Mouse (Mus musculus): ENCODE data around the gene Dpyd. TPM values are rescaled to one million over a fixed set of nuclear protein-coding genes. Genes with fewer than 3 reads are reported as not detected.

Gene Dpyd
- total RNA-seq, 2 experiments from 2014 or later = 1.3 to 2.4 TPM

GRCm38 (mm10) chr3:119056144-119056543, 494.2 kb downstream of the Dpyd start:
- no peak for DNase-seq
- intact Hi-C loops (cut with DNase I) = no loop called here
- no peak overlapping the region for H3K27ac ChIP-seq
- H3K4me3 ChIP-seq = no peak overlapping the region
- no peak for TF ChIP-seq CTCF (IDR thresholded peaks at IDR 0.05)

- H3K4me3 ChIP-seq = no peak overlapping the region
- intact Hi-C loops (cut with DNase I) = no loop called here
- no peak overlapping the region for H3K27ac ChIP-seq
- DNase-seq = no peak
- TF ChIP-seq CTCF (IDR thresholded peaks at IDR 0.05) = no peak
Observed at GRCm38 (mm10) chr3:119063214-119063613, 501.3 kb downstream of the Dpyd start.

GRCm38 (mm10) chr3:119063642-119064041, 501.7 kb downstream of the Dpyd start:
- intact Hi-C loops (cut with DNase I) = no loop called here
- no peak overlapping the region for H3K4me3 ChIP-seq
- no peak for TF ChIP-seq CTCF (IDR thresholded peaks at IDR 0.05)
- no peak overlapping the region for H3K27ac ChIP-seq
- no peak for DNase-seq

GRCm38 (mm10) chr3:119064746-119065145, 502.8 kb downstream of the Dpyd start:
- TF ChIP-seq CTCF (IDR thresholded peaks at IDR 0.05) = no peak
- intact Hi-C loops (cut with DNase I) = no loop called here

DNA sequence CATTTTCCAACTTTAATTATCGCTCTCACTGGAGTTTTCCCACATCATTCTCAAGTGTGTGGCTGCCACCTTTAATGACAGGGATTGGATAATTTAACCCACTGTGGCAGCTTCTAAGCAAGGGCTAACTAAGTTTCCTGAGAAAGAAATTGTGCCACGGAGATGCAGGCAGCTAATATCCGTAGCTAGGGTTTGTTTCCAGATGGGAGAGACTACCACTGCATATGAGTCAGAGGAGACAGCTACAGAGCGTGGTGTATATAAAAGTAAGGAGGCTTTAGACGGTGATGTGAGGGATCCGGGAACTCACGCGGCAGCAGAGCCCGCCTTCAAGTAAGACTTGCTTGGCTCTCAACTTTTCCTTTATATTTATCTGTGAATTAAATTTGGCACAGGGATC, 505.3 kb downstream of the Dpyd start:
- H3K4me3 ChIP-seq = no peak overlapping the region
- H3K27ac ChIP-seq = no peak overlapping the region
- intact Hi-C loops (cut with DNase I) = no loop called here
- TF ChIP-seq CTCF (IDR thresholded peaks at IDR 0.05) = no peak
- DNase-seq = no peak

More at GRCm38 (mm10) chr3:119064746-119065145, 502.8 kb downstream of the Dpyd start:
- DNase-seq = no peak
- H3K4me3 ChIP-seq = no peak overlapping the region
- no peak overlapping the region for H3K27ac ChIP-seq

DNA sequence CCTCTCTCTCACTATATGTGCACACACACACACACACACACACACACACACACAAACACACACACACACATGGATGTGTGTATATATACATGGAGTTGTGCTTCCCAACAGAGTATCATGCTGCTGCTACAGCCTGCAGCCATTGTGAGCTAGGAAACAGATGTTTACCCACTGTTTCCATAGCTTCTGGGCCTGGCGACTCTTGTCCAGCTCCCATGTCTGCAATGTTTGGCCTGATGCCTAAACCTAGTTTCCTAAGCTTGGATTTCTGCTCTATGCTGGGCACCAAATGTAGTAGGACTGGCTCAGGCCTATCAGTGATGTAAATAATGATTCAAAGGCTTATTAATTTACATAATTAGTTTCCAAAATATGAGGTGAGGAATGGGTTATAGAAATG, 524.7 kb downstream of the Dpyd start:
- Histone ChIP-seq H3K4me3 (no peak overlapping the region), H3K27ac (no peak overlapping the region)
- intact Hi-C loops (cut with DNase I) = no loop called here
- DNase-seq = no peak
- TF ChIP-seq CTCF (IDR thresholded peaks at IDR 0.05) = no peak

DNA sequence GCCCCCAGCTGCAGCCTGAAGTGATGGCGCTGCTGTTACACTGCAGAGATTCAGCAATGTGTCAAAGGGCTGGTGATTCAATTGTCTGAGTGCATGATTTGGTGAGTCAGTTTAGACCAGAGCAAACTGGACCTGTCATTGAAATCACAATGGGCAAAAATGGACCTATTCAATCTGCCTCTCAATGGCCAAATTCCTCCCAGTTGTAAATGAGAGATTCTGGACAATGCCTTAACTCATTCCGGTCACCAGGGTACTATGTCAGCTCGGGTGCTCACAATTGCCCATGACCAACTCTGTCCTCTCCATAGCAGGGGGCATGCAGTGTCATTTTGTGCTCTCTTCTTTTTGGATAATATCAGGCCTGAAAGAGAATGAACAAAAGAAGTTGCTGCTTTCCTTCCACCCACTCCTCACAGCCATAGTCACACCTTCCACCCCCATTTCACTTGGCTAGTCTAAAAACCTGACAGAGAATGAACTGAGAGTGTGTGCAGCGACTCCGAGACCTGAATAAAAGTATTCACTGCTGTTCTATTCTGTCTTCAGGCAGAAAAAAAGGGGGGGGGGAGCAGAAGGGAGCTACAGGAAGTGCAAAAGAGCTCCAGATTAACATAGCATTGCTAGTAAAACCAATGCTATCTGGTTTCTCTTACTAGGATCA, 533.4 kb downstream of the Dpyd start:
- Histone ChIP-seq H3K27ac (no peak overlapping the region), H3K4me3 (no peak overlapping the region)
- intact Hi-C loops (cut with DNase I) = no loop called here
- no peak for DNase-seq
- no peak for TF ChIP-seq CTCF (IDR thresholded peaks at IDR 0.05)

GRCm38 (mm10) chr3:119126003-119126402, 564.1 kb downstream of the Dpyd start:
- intact Hi-C loops (cut with DNase I) = no loop called here
- no peak for DNase-seq
- Histone ChIP-seq H3K4me3 (no peak overlapping the region), H3K27ac (no peak overlapping the region)
- no peak for TF ChIP-seq CTCF (IDR thresholded peaks at IDR 0.05)

- DNase-seq = no peak
- Histone ChIP-seq H3K27ac (no peak overlapping the region), H3K4me3 (no peak overlapping the region)
- intact Hi-C loops (cut with DNase I) = no loop called here
- TF ChIP-seq CTCF (IDR thresholded peaks at IDR 0.05) = no peak
Observed at GRCm38 (mm10) chr3:119128076-119128475, 566.1 kb downstream of the Dpyd start.

GRCm38 (mm10) chr3:119143034-119143433, 581.1 kb downstream of the Dpyd start:
- intact Hi-C loops (cut with DNase I) = no loop called here
- DNase-seq = no peak
- Histone ChIP-seq H3K4me3 (no peak overlapping the region), H3K27ac (no peak overlapping the region)
- TF ChIP-seq CTCF (IDR thresholded peaks at IDR 0.05) = no peak

DNA sequence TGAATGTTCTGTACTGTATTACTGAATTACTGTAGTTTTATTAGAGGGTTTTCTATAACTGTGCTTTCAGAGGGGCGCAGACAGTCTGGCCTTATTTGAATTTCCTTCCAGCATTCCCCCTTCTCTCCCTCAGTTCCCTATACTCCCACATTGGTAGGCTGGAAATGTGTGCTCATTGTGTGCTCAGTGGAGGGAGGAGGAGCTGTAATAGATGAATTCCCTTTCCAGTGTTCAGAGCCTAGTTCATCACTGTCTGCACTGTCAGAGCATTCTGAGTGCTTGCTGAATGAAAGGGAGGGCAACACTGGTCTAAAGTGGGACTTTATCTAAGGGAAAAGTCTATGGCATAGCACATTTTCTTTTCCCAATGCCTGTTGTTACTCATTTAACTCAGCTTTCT, 582.9 kb downstream of the Dpyd start:
- intact Hi-C loops (cut with DNase I) = no loop called here
- H3K27ac ChIP-seq = no peak overlapping the region
- H3K4me3 ChIP-seq = no peak overlapping the region
- no peak for DNase-seq
- no peak for TF ChIP-seq CTCF (IDR thresholded peaks at IDR 0.05)

GRCm38 (mm10) chr3:119154604-119155444, 592.9 kb downstream of the Dpyd start:
- no peak for TF ChIP-seq CTCF (IDR thresholded peaks at IDR 0.05)
- no peak overlapping the region for H3K27ac ChIP-seq
- H3K4me3 ChIP-seq = no peak overlapping the region
- intact Hi-C loops (cut with DNase I) = no loop called here
- DNase-seq = no peak

DNA sequence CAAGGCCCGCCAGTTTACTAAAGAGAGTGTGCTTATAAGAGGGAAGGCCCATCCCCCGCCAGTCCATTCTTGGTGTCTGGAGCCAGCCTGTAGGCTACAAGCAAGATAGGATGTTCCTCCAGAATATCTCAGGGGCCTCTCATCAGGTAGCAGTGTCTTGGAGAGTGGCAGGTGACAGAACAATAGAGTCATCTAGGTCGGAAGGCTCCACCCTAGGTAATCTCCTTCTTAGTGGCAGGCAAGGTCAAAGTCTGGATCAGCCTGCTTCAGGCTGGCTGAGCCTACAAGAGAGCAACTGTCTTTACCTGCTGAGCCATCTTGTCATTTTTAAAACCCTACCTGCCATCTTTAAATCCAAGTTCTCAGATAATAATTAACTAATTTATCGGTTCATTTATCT, 596.7 kb downstream of the Dpyd start:
- H3K4me3 ChIP-seq = no peak overlapping the region
- intact Hi-C loops (cut with DNase I) = no loop called here
- no peak overlapping the region for H3K27ac ChIP-seq
- TF ChIP-seq CTCF (IDR thresholded peaks at IDR 0.05) = no peak
- no peak for DNase-seq

All from gastrocnemius, adult 2 months (tissue).